Mouse (Mus musculus) hematopoietic stem cell, adult 5-6 weeks (primary cell): ENCODE measurements around the gene Obox3. TPM values are rescaled to one million over a fixed set of nuclear protein-coding genes. Genes with fewer than 3 reads are reported as not detected.
"Not testable (repeated sequence)": the region's sequence is repeated elsewhere in the genome, so short reads cannot be mapped to it uniquely, and the experiment has no call there.

Experiments
- ATAC-seq, 2 experiments: fragments of 125-278 bp in 1 of 2; replicated peaks in 1 of 2; 2 replicates each; pipeline ENCODE4 v1.8.0; 2016 to 2017; ENCODE audit warnings: inconsistent platforms in 2 of 2, mild to moderate bottlenecking in 2 of 2, moderate number of reproducible peaks in 2 of 2, low read depth in 1 of 2, moderate TSS enrichment in 1 of 2; ENCODE audit not compliant: low FRiP score in 2 of 2, poor library complexity in 2 of 2, severe bottlenecking in 2 of 2, insufficient read depth in 1 of 2, low TSS enrichment in 1 of 2
- total RNA-seq: library from RNA; stranded (forward); fragments of 172-1452, 232-1000 nt; gene quantifications from 2 replicates; pipeline ENCODE4 v1.2.3, GENCODE M21; 2017

Obox3 gene
- total RNA-seq: not detected in 2 replicates

DNA sequence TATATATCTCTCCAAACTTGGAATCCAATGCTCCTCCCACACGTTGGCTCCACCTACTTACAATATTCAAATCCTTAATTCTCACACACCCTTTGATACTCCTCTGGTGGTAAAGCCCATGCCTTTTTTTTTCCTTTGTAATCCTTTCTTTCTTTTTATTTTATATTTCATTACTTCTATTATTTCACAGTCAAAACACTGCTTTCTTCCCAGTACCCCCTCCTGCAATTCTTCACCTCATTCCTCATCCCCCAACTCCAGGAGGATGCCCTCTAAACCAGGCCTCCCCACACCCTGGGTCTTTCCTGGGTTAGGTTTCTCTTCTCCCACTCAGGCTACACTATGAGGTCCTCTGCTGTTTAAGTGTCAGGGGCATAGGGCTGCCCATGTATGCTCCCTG is at the start of gene Obox3:
Gene Obox3, minus strand, starts transcription at position 101 of the 400 bp plus-strand sequence.
- ATAC-seq: not testable (repeated sequence)

DNA sequence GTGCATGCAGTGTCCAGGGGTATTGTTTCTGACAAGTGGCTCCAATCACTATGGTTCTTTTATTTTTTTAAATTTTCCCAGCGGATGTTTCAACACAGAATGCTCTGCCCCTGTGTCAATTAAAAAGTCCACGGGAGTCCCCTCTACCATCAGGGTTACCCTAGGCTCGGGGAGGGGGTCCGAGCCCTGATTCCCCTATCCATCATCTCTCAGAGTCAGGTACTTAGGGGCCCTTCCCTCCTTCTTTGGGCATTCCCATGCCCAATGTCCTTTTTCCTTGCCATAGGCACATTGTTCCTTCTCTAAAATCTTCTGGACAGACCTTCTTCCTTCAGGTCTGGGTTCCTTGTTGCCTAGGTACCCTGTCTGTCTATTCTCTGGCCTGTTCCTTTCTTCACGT is 130.3 kb downstream of the Obox3 start:
- ATAC-seq: not testable (repeated sequence)

Other genes starting within 250 kb of the Obox3 start
- not detected in 2 replicates for gene Obox5, start 110.2 kb upstream of the Obox3 start, total RNA-seq
- not detected in 2 replicates for gene Obox6, start 199.8 kb upstream of the Obox3 start, total RNA-seq
- not detected in 2 replicates for gene Crx, start 240.1 kb upstream of the Obox3 start, total RNA-seq
- gene Crxos, start 242.7 kb upstream of the Obox3 start, total RNA-seq: not detected in 2 replicates